ENCODE assay signal across 11 mouse cellular contexts in the genomic region with DNA sequence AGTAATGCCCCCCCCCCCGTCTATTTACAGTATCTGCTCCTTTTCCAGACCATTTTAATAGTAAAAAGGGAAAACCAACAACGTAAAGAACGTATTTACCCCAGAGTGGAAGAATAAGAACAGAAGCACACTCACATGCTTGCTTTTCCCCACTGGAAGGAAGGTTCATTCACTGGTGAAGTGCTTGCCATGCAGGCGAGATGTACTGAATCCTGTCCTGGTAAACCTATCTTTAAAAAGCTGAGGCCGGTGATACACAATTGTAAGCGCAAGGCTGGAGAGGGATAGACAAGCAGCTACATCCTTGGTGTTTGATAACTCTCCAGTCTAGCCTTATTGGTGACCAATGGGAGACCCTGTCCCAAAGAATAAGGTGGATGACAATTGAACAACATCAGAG. TPM values are rescaled to one million over a fixed set of nuclear protein-coding genes. Genes with fewer than 3 reads are reported as not detected.
DNase-seq lines count a peak whose midpoint lies in the region; ATAC-seq and TF ChIP-seq lines count a peak whose summit lies in the region.
"Had no signal": no experiment of that assay in that cellular context is flagged by ENCODE, and none has a peak within 500 bp of the region (broad histone marks: within the 10 kb centered on the region; RNA-seq: fewer than 3 reads in every experiment).

No protein-coding gene starts in this region.

- H3K4me3 ChIP-seq in layer of hippocampus, adult 2 months = peak overlapping the region; percentile 74
- peak overlapping the region; percentile 68 for H3K4me3 ChIP-seq in forebrain, embryonic 10.5 days
- H3K4me3 ChIP-seq in hindbrain, embryonic 16.5 days (ENCODE audit: low read length) = peak overlapping the region; percentile 73; the same call in 1 of the 2 replicates
- H3K4me3 ChIP-seq in midbrain, postnatal 0 days (ENCODE audit: low read depth, low read length) = peak overlapping the region; percentile 63

- peak overlapping the region; percentile 95; the same call in 1 of the 2 replicates for H3K27ac ChIP-seq in layer of hippocampus, adult 2 months
- no peak overlapping the region for H3K27ac ChIP-seq in forebrain, embryonic 10.5 days
- H3K27ac ChIP-seq in hindbrain, embryonic 16.5 days (ENCODE audit: low read depth, low read length) = no peak overlapping the region
- H3K27ac ChIP-seq in midbrain, postnatal 0 days (ENCODE audit: low read depth, low read length) = no peak overlapping the region; the same call in 1 of the 2 replicates
- H3K27ac ChIP-seq: liver, embryonic 14.5 days had no signal

- H3K4me2 ChIP-seq in hindbrain, embryonic 16.5 days (ENCODE audit: low read length) = peak overlapping the region; percentile 90
- H3K4me2 ChIP-seq in midbrain, postnatal 0 days (ENCODE audit: low read depth, low read length, poor library complexity, severe bottlenecking) = peak overlapping the region; percentile 88

- H3K4me1 ChIP-seq in forebrain, embryonic 10.5 days = peaks cover 19% of the 10 kb centered on the region
- H3K4me1 ChIP-seq in hindbrain, embryonic 16.5 days (ENCODE audit: control insufficient read depth, insufficient read depth, low read depth, low read length) = peaks cover 14% of the 10 kb centered on the region
- H3K4me1 ChIP-seq in midbrain, postnatal 0 days (ENCODE audit: insufficient read depth, low read length) = no peaks in the 10 kb centered on the region

- no peak for ATAC-seq in hindbrain, embryonic 16.5 days
- no peak for ATAC-seq in midbrain, postnatal 0 days (ENCODE audit: low FRiP score)

- no peaks in the 10 kb centered on the region for H3K36me3 ChIP-seq in forebrain, embryonic 10.5 days (replicated peaks)
- H3K36me3 ChIP-seq in hindbrain, embryonic 16.5 days (ENCODE audit: control insufficient read depth, insufficient read depth, low read length) = no peaks in the 10 kb centered on the region
- no peaks in the 10 kb centered on the region for H3K36me3 ChIP-seq in midbrain, postnatal 0 days (ENCODE audit: insufficient read depth, low read length)

- no peak for TF ChIP-seq CTCF in layer of hippocampus, adult 2 months (conservative IDR thresholded peaks at IDR 0.05)
- no peak for TF ChIP-seq CTCF in midbrain, postnatal 0 days (IDR thresholded peaks at IDR 0.05)

- peaks cover 54% of the 10 kb centered on the region for H3K27me3 ChIP-seq in forebrain, embryonic 10.5 days (ENCODE audit: poor library complexity, severe bottlenecking)
- no peaks in the 10 kb centered on the region for H3K27me3 ChIP-seq in hindbrain, embryonic 16.5 days (replicated peaks; ENCODE audit: control insufficient read depth, insufficient read depth, low read length)
- H3K27me3 ChIP-seq in midbrain, postnatal 0 days (ENCODE audit: insufficient read depth, low read length) = no peaks in the 10 kb centered on the region

- no peak for DNase-seq in layer of hippocampus, adult 2 months (ENCODE audit: low spot score in 2 of 2)
- no peak for DNase-seq in layer of hippocampus, adult 18-20 months (ENCODE audit: low spot score in 2 of 2)
- no peak for DNase-seq in forebrain, embryonic 10.5 days (ENCODE audit: extremely low spot score, low spot score)
- no peak for DNase-seq in midbrain, postnatal 0 days (ENCODE audit: low spot score)
- no peak for DNase-seq in yolk sac, embryonic 10.5 days (ENCODE audit: low spot score)
- no peak for DNase-seq in spleen, postnatal 14 days (ENCODE audit: low spot score in 2 of 2)
- no peak for DNase-seq in urinary bladder, postnatal 14 days (ENCODE audit: low spot score)

- WGBS in forebrain, embryonic 10.5 days = 62% methylated on average over 6 of the region's 6 CpGs
- 52% methylated on average over 6 of the region's 6 CpGs for WGBS in hindbrain, embryonic 16.5 days
- 54% methylated on average over 6 of the region's 6 CpGs for WGBS in midbrain, postnatal 0 days

- H3K9ac ChIP-seq in hindbrain, embryonic 16.5 days (ENCODE audit: low read depth, low read length) = no peak overlapping the region; the same call in 1 of the 2 replicates
- H3K9ac ChIP-seq in midbrain, postnatal 0 days (replicated peaks; ENCODE audit: low read length, poor library complexity, severe bottlenecking) = peak overlapping the region; percentile 65
- H3K9ac ChIP-seq: liver, embryonic 14.5 days had no signal

- H3K9me3 ChIP-seq in forebrain, embryonic 10.5 days = peaks cover 6% of the 10 kb centered on the region; the same call in 1 of the 2 replicates
- no peaks in the 10 kb centered on the region for H3K9me3 ChIP-seq in hindbrain, embryonic 16.5 days (ENCODE audit: control insufficient read depth, low read length)
- H3K9me3 ChIP-seq in midbrain, postnatal 0 days (ENCODE audit: low read length) = no peaks in the 10 kb centered on the region

RNA-seq across cellular contexts. Expression of a gene that starts 1.8 kb away (rescaled TPM):
- total RNA-seq in layer of hippocampus, adult 2 months (2021) = 1 to 10 TPM; 7.7 to 8.3 TPM
- total RNA-seq in layer of hippocampus, adult 18-20 months (2021) = 1 to 10 TPM; 6.6 to 6.7 TPM
- polyA plus RNA-seq in forebrain, embryonic 10.5 days (2016; fragmentation: Nextera tagmentation; extraction: Ambion mirVana) = not detected in 2 replicates
- 0.34 and 0.39 TPM in 2 replicates for polyA plus RNA-seq in hindbrain, embryonic 16.5 days (2015; fragmentation: Nextera tagmentation; extraction: Ambion mirVana)
- total RNA-seq in midbrain, postnatal 0 days (2014; rRNA removed) = 4.2 and 5.1 TPM in 2 replicates
- 3.0 and 3.2 TPM in 2 replicates for polyA plus RNA-seq in midbrain, postnatal 0 days (2015; fragmentation: Nextera tagmentation; extraction: Ambion mirVana)
- total RNA-seq: MEL had no signal
- polyA plus RNA-seq: kidney, adult 2 months; liver, embryonic 14.5 days had no signal
